Mouse (Mus musculus) embryonic facial prominence, embryonic 13.5 days (tissue): ENCODE results near the gene 4933427I04Rik. TPM values are rescaled to one million over a fixed set of nuclear protein-coding genes. Genes with fewer than 3 reads are reported as not detected.

ENCODE experiments used
- ATAC-seq: fragments of 200-750 bp; cut with Nextera tagmentation; 2 replicates; pipeline ENCODE4 v1.8.0; 2017; ENCODE audit warnings: low read depth; ENCODE audit not compliant: insufficient number of reproducible peaks, insufficient read depth, low FRiP score, low TSS enrichment
- H3K27ac ChIP-seq: fragments of 300-500 bp; sonication (generic); 2 replicates; pipeline ENCODE4 v1.5.1; 2015; ENCODE audit warnings: moderate library complexity, mild to moderate bottlenecking, inconsistent platforms
- H3K27me3 ChIP-seq: fragments of 300-500 bp; sonication (generic); 2 replicates; pipeline ENCODE4 v1.6.1; 2015; ENCODE audit warnings: mild to moderate bottlenecking, inconsistent platforms
- H3K36me3 ChIP-seq: fragments of 300-500 bp; sonication (generic); 2 replicates; pipeline ENCODE4 v1.6.1; 2015; ENCODE audit warnings: mild to moderate bottlenecking, inconsistent platforms
- H3K4me1 ChIP-seq: fragments of 300-500 bp; sonication (generic); 2 replicates; pipeline ENCODE4 v1.6.1; 2015; ENCODE audit warnings: inconsistent platforms
- H3K4me2 ChIP-seq: fragments of 300-500 bp; sonication (generic); 2 replicates; pipeline ENCODE4 v1.6.1; 2015; ENCODE audit warnings: moderate library complexity, mild to moderate bottlenecking, inconsistent platforms
- H3K4me3 ChIP-seq: fragments of 300-500 bp; sonication (generic); 2 replicates; pipeline ENCODE4 v1.5.1; 2015; ENCODE audit warnings: mild to moderate bottlenecking, inconsistent platforms
- H3K9ac ChIP-seq: fragments of 300-500 bp; sonication (generic); 2 replicates; pipeline ENCODE4 v1.6.1; 2015; ENCODE audit warnings: mild to moderate bottlenecking, inconsistent platforms
- H3K9me3 ChIP-seq: fragments of 300-500 bp; sonication (generic); 2 replicates; pipeline ENCODE4 v1.6.1; 2016; ENCODE audit warnings: inconsistent platforms
- WGBS: fragments of 180-500 bp; shearing (Covaris S2); methylation state at CpG from one replicate; pipeline ENCODE4 v1.1.7; 2015; ENCODE audit warnings: mixed read lengths; 5-methylcytosine and 5-hydroxymethylcytosine counted together
- polyA plus RNA-seq: library from polyadenylated mRNA; unstranded; fragments of >200 nt; fragmentation: Nextera tagmentation; extraction: Ambion mirVana; gene quantifications from 2 replicates; pipeline ENCODE4 v1.2.1, GENCODE M21; 2015

4933427I04Rik gene
- polyA plus RNA-seq, 1 experiment from 2014 or later: 0.13 TPM

DNA sequence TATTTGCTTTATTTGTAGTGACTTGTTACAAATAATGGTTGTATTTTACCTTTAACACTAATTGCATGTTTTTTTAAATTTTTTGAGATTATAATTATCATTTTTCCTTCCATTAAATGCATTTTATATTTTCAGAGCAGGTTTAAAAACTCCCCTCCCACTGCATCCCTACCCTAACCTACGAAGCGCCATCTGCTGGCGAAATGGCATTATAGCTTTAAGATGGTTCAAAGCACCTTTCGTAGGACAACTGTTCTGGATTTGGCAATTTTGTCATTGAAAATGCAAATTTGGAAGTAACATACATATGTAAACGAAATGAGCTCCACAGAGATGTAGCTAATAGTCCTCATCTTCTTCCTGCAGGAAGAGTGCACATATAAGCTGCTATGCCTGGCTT, 39.2 kb downstream of the 4933427I04Rik start:
- Histone ChIP-seq H3K4me1 (no peaks in the 10 kb centered on the region), H3K27me3 (no peaks in the 10 kb centered on the region), H3K9me3 (no peaks in the 10 kb centered on the region), H3K4me3 (no peak overlapping the region), H3K4me2 (no peak overlapping the region), H3K27ac (no peak overlapping the region), H3K36me3 (no peaks in the 10 kb centered on the region), H3K9ac (no peak overlapping the region)
- WGBS: 11% methylated on average over 5 of the region's 5 CpGs
- no peak for ATAC-seq

DNA sequence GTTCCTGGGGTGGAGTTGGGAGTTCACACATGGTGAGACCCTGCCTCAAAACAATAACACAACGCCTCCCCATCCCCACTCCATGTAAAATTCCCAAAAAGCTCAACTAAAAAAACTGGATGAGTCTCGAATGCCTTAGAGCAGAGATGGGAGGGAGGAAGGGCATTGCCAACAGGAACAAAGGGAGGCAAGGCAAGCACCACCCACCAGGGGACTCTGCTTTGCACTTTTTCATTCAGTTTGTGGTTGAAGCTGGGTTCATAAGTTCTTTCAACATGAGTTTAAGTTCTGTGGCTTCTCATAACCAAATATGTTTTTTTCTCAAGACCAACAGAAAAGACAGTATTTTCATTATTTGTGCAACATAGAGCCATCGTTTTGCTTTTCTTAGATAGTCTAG, 44.0 kb downstream of the 4933427I04Rik start:
- H3K27me3 ChIP-seq: no peaks in the 10 kb centered on the region
- no peak overlapping the region for H3K4me3 ChIP-seq
- no peak overlapping the region for H3K9ac ChIP-seq
- no peaks in the 10 kb centered on the region for H3K36me3 ChIP-seq
- ATAC-seq: no peak
- H3K9me3 ChIP-seq: no peaks in the 10 kb centered on the region
- H3K27ac ChIP-seq: no peak overlapping the region
- 80% methylated on average over 3 of the region's 3 CpGs for WGBS
- H3K4me2 ChIP-seq: no peak overlapping the region
- peaks cover 11% of the 10 kb centered on the region for H3K4me1 ChIP-seq

DNA sequence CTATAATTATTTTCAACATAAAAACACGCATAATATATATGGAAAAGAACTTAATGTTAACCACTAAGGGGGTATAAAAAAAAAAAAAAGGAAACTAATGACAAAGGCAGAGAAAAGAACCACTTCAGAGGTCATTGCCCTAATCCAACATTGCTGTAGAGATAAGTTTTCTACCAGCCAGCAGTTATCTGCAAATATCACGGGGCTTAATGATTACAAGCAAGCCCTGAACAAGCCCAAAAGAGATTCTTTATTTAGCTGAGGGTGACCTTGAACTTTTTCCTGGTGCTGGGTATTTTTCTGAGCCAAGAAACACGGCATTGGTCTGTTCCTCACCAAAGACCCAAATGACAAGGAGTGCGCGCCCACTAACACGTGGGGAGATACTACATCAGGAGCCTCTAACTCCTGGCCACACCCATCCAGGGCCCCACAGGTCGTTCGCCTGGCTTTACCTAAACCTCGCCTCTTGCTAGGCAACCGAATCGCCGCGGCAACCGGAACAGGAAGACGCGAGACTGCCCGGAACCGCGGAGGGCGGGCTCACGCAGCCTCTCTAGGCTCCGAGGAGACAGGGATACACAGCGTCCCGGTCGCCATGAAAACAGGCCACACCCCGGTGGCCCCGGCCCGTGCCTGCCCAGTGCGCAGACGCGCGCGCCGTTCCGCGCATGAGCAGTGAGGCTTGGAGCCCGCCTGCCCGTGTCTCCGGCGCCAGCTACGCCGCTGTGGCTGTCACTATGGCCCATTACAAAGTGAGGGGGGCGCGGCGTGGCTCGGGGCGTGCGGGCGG, 45.0 kb downstream of the 4933427I04Rik start, which contains the start of gene Mycbp:
Gene Mycbp (plus strand): TSS at position 500 of the 793 bp plus-strand sequence.
- H3K36me3 ChIP-seq: peaks cover 7% of the 10 kb centered on the region; the same call in 1 of the 2 replicates
- H3K9me3 ChIP-seq: no peaks in the 10 kb centered on the region
- ATAC-seq: peak; percentile 99
- H3K4me1 ChIP-seq: peaks cover 11% of the 10 kb centered on the region
- H3K4me3 ChIP-seq: peak within 1 kb of the TSS; percentile 80
- WGBS: under 1% methylated on average over 49 of the region's 49 CpGs
- H3K4me2 ChIP-seq: peak within 1 kb of the TSS; percentile 70
- no peaks in the 10 kb centered on the region for H3K27me3 ChIP-seq
- H3K9ac ChIP-seq: peak within 1 kb of the TSS; percentile 87
- H3K27ac ChIP-seq: peak within 1 kb of the TSS; percentile 82

DNA sequence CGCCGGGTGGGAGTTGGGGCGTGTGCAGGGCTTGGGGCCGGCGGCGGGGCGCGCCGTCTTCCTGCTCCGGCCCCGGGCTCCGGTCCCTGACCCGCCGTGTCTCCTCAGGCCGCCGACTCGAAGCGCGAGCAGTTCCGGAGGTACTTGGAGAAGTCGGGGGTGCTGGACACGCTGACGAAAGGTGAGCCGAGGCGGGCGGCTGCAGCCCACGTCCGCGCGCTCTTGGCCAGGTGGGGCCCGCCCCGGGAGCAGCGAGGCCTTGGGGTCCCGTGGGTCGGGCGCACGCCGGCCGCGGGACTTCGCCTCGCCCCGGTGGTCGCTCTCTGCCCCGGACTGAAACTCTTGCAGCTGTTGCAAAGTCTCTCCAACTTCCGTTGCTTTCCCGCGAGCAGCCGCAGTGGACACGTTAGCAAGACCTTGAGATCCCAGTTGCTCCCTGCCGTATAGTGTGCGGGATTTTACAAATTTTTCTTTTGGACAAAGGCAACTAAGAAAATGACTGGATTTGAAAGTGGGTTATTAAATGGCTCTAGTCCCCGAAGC, 45.7 kb downstream of the 4933427I04Rik start:
- peak overlapping the region; percentile 87 for H3K9ac ChIP-seq
- H3K4me1 ChIP-seq: peaks cover 11% of the 10 kb centered on the region
- H3K27me3 ChIP-seq: no peaks in the 10 kb centered on the region
- H3K27ac ChIP-seq: peak overlapping the region; percentile 82
- peak overlapping the region; percentile 70 for H3K4me2 ChIP-seq
- peak; percentile 29; the same call in 1 of the 2 replicates for ATAC-seq
- H3K36me3 ChIP-seq: peaks cover 13% of the 10 kb centered on the region
- under 1% methylated on average over 53 of the region's 53 CpGs for WGBS
- H3K9me3 ChIP-seq: no peaks in the 10 kb centered on the region
- H3K4me3 ChIP-seq: peak overlapping the region; percentile 80

DNA sequence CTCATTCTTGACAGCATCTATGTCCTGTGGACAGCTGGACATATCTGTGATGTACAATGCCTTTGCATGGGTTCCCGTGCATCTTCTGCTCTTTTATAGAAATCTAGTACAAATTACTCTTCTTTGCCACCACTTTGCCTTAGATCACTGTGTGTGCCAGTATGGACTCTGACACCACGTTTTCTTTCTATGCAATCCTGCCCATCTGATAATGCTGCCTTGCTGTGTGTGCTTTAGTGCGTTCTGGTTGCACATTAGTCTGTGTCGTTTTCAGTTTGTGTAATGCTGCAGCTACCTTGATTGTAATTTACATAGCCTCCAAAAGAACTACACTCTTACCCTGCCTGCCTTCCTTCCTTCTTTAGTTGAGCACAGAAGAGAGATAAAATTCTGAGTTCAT, 52.0 kb downstream of the 4933427I04Rik start:
- Histone ChIP-seq H3K4me2 (no peak overlapping the region), H3K27me3 (no peaks in the 10 kb centered on the region), H3K9ac (no peak overlapping the region), H3K4me1 (peaks cover 12% of the 10 kb centered on the region), H3K4me3 (no peak overlapping the region), H3K9me3 (no peaks in the 10 kb centered on the region), H3K36me3 (peaks cover 38% of the 10 kb centered on the region), H3K27ac (no peak overlapping the region)
- 94% methylated on average over 4 of the region's 4 CpGs for WGBS
- ATAC-seq: no peak

DNA sequence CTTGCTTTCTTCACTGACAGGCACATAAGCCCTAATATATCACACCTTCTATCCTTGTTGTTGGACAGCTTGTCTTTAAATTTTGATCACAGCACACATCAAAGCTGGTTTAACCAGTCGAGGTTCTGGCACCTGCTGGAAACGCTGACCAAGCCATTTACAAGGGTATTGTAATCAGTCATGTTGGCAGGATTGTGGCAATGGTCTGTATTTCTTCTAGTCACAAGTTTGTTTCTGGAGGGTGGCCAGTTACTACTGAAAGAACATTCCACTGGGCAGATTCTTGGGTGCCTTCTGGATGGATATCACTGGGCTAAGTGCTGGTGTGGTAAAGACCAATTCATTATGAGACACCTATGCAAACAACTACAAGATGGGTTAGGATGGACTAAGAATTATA, 53.0 kb downstream of the 4933427I04Rik start:
- WGBS: 80% methylated on average over 2 of the region's 2 CpGs
- ATAC-seq: no peak

More for the DNA sequence above, 53.0 kb downstream of the 4933427I04Rik start:
- peaks cover 38% of the 10 kb centered on the region for H3K36me3 ChIP-seq
- no peak overlapping the region for H3K9ac ChIP-seq
- H3K27ac ChIP-seq: no peak overlapping the region
- no peak overlapping the region for H3K4me3 ChIP-seq
- no peaks in the 10 kb centered on the region for H3K27me3 ChIP-seq
- H3K9me3 ChIP-seq: no peaks in the 10 kb centered on the region
- no peak overlapping the region for H3K4me2 ChIP-seq
- H3K4me1 ChIP-seq: peaks cover 8% of the 10 kb centered on the region

Other genes starting within 250 kb of the 4933427I04Rik start
- gene Macf1, start 175.3 kb upstream of the 4933427I04Rik start, polyA plus RNA-seq: 46.3 and 47.0 TPM in 2 replicates
- gene Ndufs5, start 141.5 kb upstream of the 4933427I04Rik start, polyA plus RNA-seq: 324 and 340 TPM in 2 replicates
- 53.4 and 54.0 TPM in 2 replicates for gene Akirin1, start 109.3 kb upstream of the 4933427I04Rik start, polyA plus RNA-seq
- gene Rhbdl2, start 71.8 kb upstream of the 4933427I04Rik start, polyA plus RNA-seq: 3.1 and 3.7 TPM in 2 replicates
- 65.9 and 68.9 TPM in 2 replicates for gene Mycbp, start 45.2 kb downstream of the 4933427I04Rik start, polyA plus RNA-seq
- 58.3 and 60.0 TPM in 2 replicates for gene Rragc, start 57.8 kb downstream of the 4933427I04Rik start, polyA plus RNA-seq
- gene 4930535I16Rik, start 58.3 kb downstream of the 4933427I04Rik start, polyA plus RNA-seq: not detected in 2 replicates